24 mouse cellular contexts compared by ENCODE assay signal in genomic region chr9:45768421-45768820, GRCm38 (mm10).
DNase-seq lines count a peak whose midpoint lies in the region; ATAC-seq lines count a peak whose summit lies in the region.
"Had no signal": no experiment of that assay in that cellular context is flagged by ENCODE, and none has a peak within 500 bp of the region (broad histone marks: within the 10 kb centered on the region; RNA-seq: fewer than 3 reads in every experiment).

No protein-coding gene starts in this region.

- peak; percentile 24 for DNase-seq in heart, postnatal 4 days
- peak; percentile 51 to 58 for DNase-seq in kidney, postnatal 4 days
- no peak for DNase-seq in kidney, adult 11 months
- peak; percentile 95 for DNase-seq in R1 (ENCODE audit: low read depth, low spot score)
- DNase-seq in testis, postnatal 10 days (ENCODE audit: low spot score): peak; percentile 62
- no peak for DNase-seq in limb, embryonic 10.5 days (ENCODE audit: low spot score)
- DNase-seq: adrenal gland, adult 2 months; adrenal gland, postnatal 25 days; B cell, adult 2 months; cerebellum, adult 9-10 months; cerebellum, postnatal 25 days; gastrocnemius, postnatal 10 days; heart, adult 18-20 months; heart, postnatal 14 days had no signal

- H3K4me2 ChIP-seq in heart, embryonic 11.5 days: no peak overlapping the region
- H3K4me2 ChIP-seq in hindbrain, embryonic 12.5 days (replicated peaks): no peak overlapping the region
- H3K4me2 ChIP-seq: embryonic facial prominence, embryonic 12.5 days; heart, embryonic 15.5 days; hindbrain, embryonic 15.5 days had no signal

- 76% methylated on average over 18 of the region's 18 CpGs for WGBS in heart, embryonic 11.5 days (ENCODE audit: insufficient replicate concordance)
- 85% methylated on average over 18 of the region's 18 CpGs for WGBS in hindbrain, embryonic 12.5 days
- WGBS in limb, embryonic 10.5 days: 84% methylated on average over 18 of the region's 18 CpGs

- no peak for ATAC-seq in heart, embryonic 11.5 days (replicated peaks; ENCODE audit: insufficient number of reproducible peaks, low FRiP score, low TSS enrichment)
- no peak for ATAC-seq in hindbrain, embryonic 12.5 days (ENCODE audit: low FRiP score)
- ATAC-seq: CD4-positive, CD25-positive, alpha-beta regulatory T cell, adult 4 months; forebrain, embryonic 16.5 days had no signal

- H3K9me3 ChIP-seq in heart, embryonic 11.5 days (replicated peaks; ENCODE audit: control insufficient read depth, low read length): no peaks in the 10 kb centered on the region
- H3K9me3 ChIP-seq in hindbrain, embryonic 12.5 days (replicated peaks): no peaks in the 10 kb centered on the region
- no peaks in the 10 kb centered on the region for H3K9me3 ChIP-seq in limb, embryonic 10.5 days (replicated peaks)
- H3K9me3 ChIP-seq: embryonic facial prominence, embryonic 12.5 days; G1E; heart, embryonic 10.5 days; heart, embryonic 15.5 days; hindbrain, embryonic 10.5 days; hindbrain, embryonic 15.5 days had no signal

- no peaks in the 10 kb centered on the region for H3K27me3 ChIP-seq in heart, embryonic 11.5 days (ENCODE audit: control insufficient read depth, insufficient read depth, low read length)
- H3K27me3 ChIP-seq in hindbrain, embryonic 12.5 days: no peaks in the 10 kb centered on the region
- H3K27me3 ChIP-seq in limb, embryonic 10.5 days (ENCODE audit: low read depth, poor library complexity, severe bottlenecking): no peaks in the 10 kb centered on the region
- H3K27me3 ChIP-seq: embryonic facial prominence, embryonic 12.5 days; heart, embryonic 15.5 days; hindbrain, embryonic 15.5 days had no signal

- H3K4me1 ChIP-seq in heart, embryonic 11.5 days (ENCODE audit: control insufficient read depth, insufficient read depth, low read length): no peaks in the 10 kb centered on the region
- H3K4me1 ChIP-seq in hindbrain, embryonic 12.5 days: no peaks in the 10 kb centered on the region
- peaks cover 4% of the 10 kb centered on the region; the same call in 1 of the 2 replicates for H3K4me1 ChIP-seq in limb, embryonic 10.5 days
- H3K4me1 ChIP-seq: heart, embryonic 10.5 days; heart, embryonic 15.5 days had no signal

- H3K27ac ChIP-seq in heart, embryonic 11.5 days (ENCODE audit: low read depth, low read length): no peak overlapping the region
- no peak overlapping the region for H3K27ac ChIP-seq in hindbrain, embryonic 12.5 days
- H3K27ac ChIP-seq in limb, embryonic 10.5 days: no peak overlapping the region
- H3K27ac ChIP-seq: embryonic facial prominence, embryonic 12.5 days; heart, embryonic 10.5 days; heart, embryonic 15.5 days; hindbrain, embryonic 10.5 days; hindbrain, embryonic 15.5 days had no signal

- no peak overlapping the region for H3K9ac ChIP-seq in heart, embryonic 11.5 days (ENCODE audit: low read depth, low read length)
- H3K9ac ChIP-seq in hindbrain, embryonic 12.5 days: no peak overlapping the region
- H3K9ac ChIP-seq: embryonic facial prominence, embryonic 12.5 days; heart, embryonic 15.5 days; hindbrain, embryonic 15.5 days had no signal

- H3K4me3 ChIP-seq in heart, embryonic 11.5 days (ENCODE audit: low read depth, low read length): no peak overlapping the region
- H3K4me3 ChIP-seq in hindbrain, embryonic 12.5 days: no peak overlapping the region
- no peak overlapping the region for H3K4me3 ChIP-seq in limb, embryonic 10.5 days
- H3K4me3 ChIP-seq: embryonic facial prominence, embryonic 12.5 days; heart, embryonic 10.5 days; heart, embryonic 15.5 days; hindbrain, embryonic 10.5 days; hindbrain, embryonic 15.5 days had no signal

- H3K36me3 ChIP-seq in heart, embryonic 11.5 days (ENCODE audit: control insufficient read depth, insufficient read depth, low read length): peaks cover 2% of the 10 kb centered on the region; the same call in 1 of the 2 replicates
- H3K36me3 ChIP-seq in hindbrain, embryonic 12.5 days: peaks cover 38% of the 10 kb centered on the region
- H3K36me3 ChIP-seq in limb, embryonic 10.5 days: peaks cover 56% of the 10 kb centered on the region

Comparison
In these comparisons a context has a peak if more than half of its experiments do, and no peak if none do; other contexts are left out.
1. DNase-seq: peak in heart, postnatal 4 days (single experiment), kidney, postnatal 4 days (2 of 2), R1 (single experiment) and testis, postnatal 10 days (single experiment); none in kidney, adult 11 months (single experiment) and limb, embryonic 10.5 days (single experiment).